Mouse (Mus musculus) bone marrow, adult 2 months (tissue): ENCODE measurements around the gene Wasf3. TPM values are rescaled to one million over a fixed set of nuclear protein-coding genes. Genes with fewer than 3 reads are reported as not detected.
"Not testable (repeated sequence)": the region's sequence is repeated elsewhere in the genome, so short reads cannot be mapped to it uniquely, and the experiment has no call there.

Experiments
- H3K27ac ChIP-seq: fragments of 200-500 bp; 2 replicates; pipeline ENCODE4 v1.5.1; 2012; ENCODE audit warnings: low read depth, mild to moderate bottlenecking, control low read depth, inconsistent platforms, low read length; ENCODE audit not compliant: control insufficient read depth, poor library complexity, insufficient read depth
- H3K4me1 ChIP-seq: fragments of 200-500 bp; 2 replicates; pipeline ENCODE4 v1.6.1; 2011; ENCODE audit warnings: low read length; ENCODE audit not compliant: control insufficient read depth, insufficient read depth
- H3K4me3 ChIP-seq: fragments of 200-500 bp; replicated peaks from 2 replicates; pipeline ENCODE3; 2011; ENCODE audit warnings: mild to moderate bottlenecking, low read depth, low read length, control low read depth; ENCODE audit not compliant: control insufficient read depth
- CTCF ChIP-seq: fragments of 200-500 bp; IDR thresholded peaks from 2 replicates; pipeline ENCODE4 v1.5.1; 2011; ENCODE audit warnings: low read length, control low read depth; ENCODE audit not compliant: control insufficient read depth, insufficient read depth
- POLR2A ChIP-seq: fragments of 200-500 bp; IDR thresholded peaks from 2 replicates; pipeline ENCODE4 v1.6.1; 2011; ENCODE audit warnings: low read depth, mild to moderate bottlenecking, control low read depth, low read length, borderline replicate concordance; ENCODE audit not compliant: control insufficient read depth
- WGBS: fragments of 180-500 bp; shearing (Covaris S2); methylation state at CpG from one replicate; pipeline ENCODE4 v1.1.7; 2018; 5-methylcytosine and 5-hydroxymethylcytosine counted together
- polyA plus RNA-seq: library from polyadenylated mRNA; stranded (reverse); fragments of >200 nt; gene quantifications from 2 replicates; pipeline ENCODE4 v1.2.4, GENCODE M21; 2011; ENCODE audit warnings: low replicate concordance; ENCODE audit not compliant: missing spikeins, insufficient read depth, insufficient read length

Wasf3 gene
- polyA plus RNA-seq, 1 experiment: 0.67 TPM

DNA sequence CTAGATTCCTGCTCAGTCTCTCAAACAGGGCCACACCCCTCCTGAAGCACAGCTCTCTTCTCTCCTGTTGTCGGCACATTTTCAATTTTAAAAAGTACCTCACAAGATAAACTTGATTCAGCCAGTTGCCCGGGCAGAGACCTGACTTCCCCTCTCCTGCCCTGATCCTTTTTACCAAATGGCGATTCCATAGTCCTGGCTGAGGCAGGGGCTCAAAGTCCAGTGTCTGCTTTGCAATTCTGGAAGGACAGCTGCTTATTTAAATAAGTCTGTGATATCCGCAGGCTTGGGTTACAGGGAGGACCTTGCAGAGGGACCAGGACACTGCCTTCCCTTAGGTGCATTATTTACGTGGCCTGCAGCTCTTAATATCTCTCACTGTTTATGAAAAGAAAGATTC lies 86.5 kb downstream of the Wasf3 start:
- H3K4me1 ChIP-seq: no peaks in the 10 kb centered on the region
- WGBS: 80% methylated on average over 5 of the region's 5 CpGs
- H3K27ac ChIP-seq: no peak overlapping the region
- TF ChIP-seq POLR2A (no peak), CTCF (no peak)
- no peak overlapping the region for H3K4me3 ChIP-seq

DNA sequence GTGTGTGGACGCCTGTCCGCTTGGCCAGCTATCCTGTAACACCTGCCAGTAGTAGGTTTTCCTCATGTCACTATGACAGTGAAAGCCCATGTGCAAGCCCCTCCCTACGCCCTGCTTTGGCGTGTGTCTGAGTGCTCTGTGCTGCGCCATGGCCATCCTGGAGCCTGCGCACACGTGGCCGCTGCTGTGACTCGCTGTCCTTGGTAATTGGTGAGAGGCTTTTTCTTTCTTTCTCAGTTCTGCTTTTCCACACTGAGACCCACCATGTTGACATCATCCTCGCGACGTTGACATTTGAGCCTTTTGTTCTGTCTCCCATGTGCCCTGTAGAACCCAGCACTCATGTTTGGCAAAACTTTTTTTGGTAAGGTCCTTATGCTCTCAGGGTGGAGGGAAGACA lies 87.0 kb downstream of the Wasf3 start:
- H3K27ac ChIP-seq: no peak overlapping the region
- WGBS: 82% methylated on average over 12 of the region's 12 CpGs
- H3K4me3 ChIP-seq: no peak overlapping the region
- H3K4me1 ChIP-seq: no peaks in the 10 kb centered on the region
- TF ChIP-seq POLR2A (no peak), CTCF (no peak)

- not testable (repeated sequence) for H3K4me3 ChIP-seq, H3K27ac ChIP-seq, H3K4me1 ChIP-seq
- WGBS: 6% methylated on average over 4 of the region's 4 CpGs
Observed at GRCm38 (mm10) chr5:146479564-146479963, 94.8 kb downstream of the Wasf3 start.

DNA sequence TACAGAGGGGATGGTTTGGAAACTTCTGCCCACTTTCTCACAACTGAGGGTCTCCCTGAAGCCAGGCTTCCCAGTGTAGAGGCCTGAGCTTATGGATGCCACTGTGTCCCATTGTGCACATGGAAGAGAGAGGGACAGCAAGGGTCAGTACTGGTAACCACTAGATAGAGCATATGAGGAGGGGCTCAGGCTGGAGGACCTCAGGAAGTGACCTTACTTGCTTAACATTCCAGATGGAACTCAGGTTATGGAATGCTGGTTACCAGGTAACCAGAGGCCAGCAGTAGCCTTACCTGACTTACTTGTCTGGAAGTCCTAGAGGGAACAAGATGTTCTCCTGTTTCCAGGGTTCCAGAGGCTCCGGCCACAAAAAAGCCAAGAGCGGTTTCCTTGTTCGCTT lies 96.9 kb downstream of the Wasf3 start, which contains the start of gene Gm6408:
Gm6408 (plus strand) TSS at position 301 of the 400 bp plus-strand sequence.
- not testable (repeated sequence) for H3K4me1 ChIP-seq, H3K27ac ChIP-seq, H3K4me3 ChIP-seq
- WGBS: 69% methylated on average over 3 of the region's 3 CpGs

DNA sequence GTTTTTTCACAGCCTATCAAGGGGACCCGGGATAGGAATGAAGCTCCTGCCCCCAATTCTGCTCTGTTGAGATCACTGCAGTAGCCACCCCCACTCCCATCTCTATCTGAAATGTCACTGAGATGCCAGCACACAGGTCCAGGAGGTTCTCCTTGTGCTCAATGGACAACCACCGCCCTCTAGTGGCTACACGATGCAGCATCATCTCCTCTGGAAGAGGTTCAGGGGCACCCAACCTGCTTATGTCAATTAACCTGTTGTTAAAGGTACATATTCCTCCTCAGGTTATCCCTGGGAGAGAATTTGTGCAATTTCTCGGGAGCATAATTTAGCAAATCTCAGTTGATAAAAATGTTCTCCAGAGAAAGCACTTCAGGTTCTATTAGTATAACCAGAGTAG lies 104.2 kb downstream of the Wasf3 start:
- 10% methylated on average over 3 of the region's 4 CpGs for WGBS
- not testable (repeated sequence) for H3K4me3 ChIP-seq, H3K4me1 ChIP-seq, H3K27ac ChIP-seq

DNA sequence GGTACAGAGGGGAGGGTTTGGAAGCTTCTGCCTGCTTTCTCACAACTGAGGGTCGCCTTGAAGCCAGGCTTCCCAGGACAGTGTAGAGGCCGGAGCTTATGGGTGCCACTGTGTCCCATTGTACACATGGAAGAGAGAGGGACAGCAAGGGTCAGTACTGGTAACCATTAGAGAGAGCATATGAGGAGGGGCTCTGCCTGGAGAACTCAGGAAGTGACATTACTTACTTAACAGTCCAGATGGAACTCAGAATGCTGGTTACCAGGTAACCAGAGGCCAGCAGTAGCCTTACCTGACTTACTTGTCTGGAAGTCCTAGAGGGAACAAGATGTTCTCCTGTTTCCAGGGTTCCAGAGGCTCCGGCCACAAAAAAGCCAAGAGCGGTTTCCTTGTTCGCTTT lies 106.3 kb downstream of the Wasf3 start, which contains the start of gene Gm6370:
Gm6370 (plus strand) TSS at position 301 of the 400 bp plus-strand sequence.
- H3K4me3 ChIP-seq, H3K4me1 ChIP-seq, H3K27ac ChIP-seq: not testable (repeated sequence)
- WGBS: no CpG with 5 or more reads among the region's 5 CpGs

- WGBS: no CpG with 5 or more reads among the region's 5 CpGs
- H3K4me1 ChIP-seq, H3K27ac ChIP-seq, H3K4me3 ChIP-seq: not testable (repeated sequence)
Observed at GRCm38 (mm10) chr5:146502099-146502498, 117.3 kb downstream of the Wasf3 start, which contains the start of gene 4930449I24Rik. TSS of gene 4930449I24Rik (plus strand) at chr5:146502399.

- 60% methylated on average over 1 of the region's 5 CpGs for WGBS
- H3K4me1 ChIP-seq, H3K4me3 ChIP-seq, H3K27ac ChIP-seq: not testable (repeated sequence)
Observed at GRCm38 (mm10) chr5:146513823-146514222, 129.0 kb downstream of the Wasf3 start, which contains the start of gene Gm3402. TSS of gene Gm3402 (plus strand) at chr5:146514123.

Other genes with a start within 250 kb of the Wasf3 start
- not detected in 2 replicates for gene Gm5565, start 224.4 kb upstream of the Wasf3 start, polyA plus RNA-seq
- not detected in 2 replicates for gene Gm6309, start 214.3 kb upstream of the Wasf3 start, polyA plus RNA-seq
- not detected in 2 replicates for gene 1700001J03Rik, start 199.7 kb upstream of the Wasf3 start, polyA plus RNA-seq
- gene Rnf6, start 163.4 kb upstream of the Wasf3 start, polyA plus RNA-seq: 5.8 and 13.2 TPM in 2 replicates
- 17.0 and 28.8 TPM in 2 replicates for gene Cdk8, start 153.8 kb upstream of the Wasf3 start, polyA plus RNA-seq
- not detected in 2 replicates for gene Gm6408, start 97.0 kb downstream of the Wasf3 start, polyA plus RNA-seq
- not detected in 2 replicates for gene Gm6370, start 106.4 kb downstream of the Wasf3 start, polyA plus RNA-seq
- not detected in 2 replicates for gene 4930449I24Rik, start 117.4 kb downstream of the Wasf3 start, polyA plus RNA-seq
- not detected in 2 replicates for gene Gm3402, start 129.1 kb downstream of the Wasf3 start, polyA plus RNA-seq
- gene Gm3404, start 140.8 kb downstream of the Wasf3 start, polyA plus RNA-seq: not detected in 2 replicates
- not detected in 2 replicates for gene Gm3409, start 152.7 kb downstream of the Wasf3 start, polyA plus RNA-seq
- gene Gm3415, start 171.2 kb downstream of the Wasf3 start, polyA plus RNA-seq: not detected in 2 replicates
- 0.66 and 1.0 TPM in 2 replicates for gene Gpr12, start 200.3 kb downstream of the Wasf3 start, polyA plus RNA-seq